Mouse (Mus musculus): ENCODE results near the gene Zfp710.
A peak's percentile ranks its signal among the peaks of the same experiment; 100 is the strongest.

The Zfp710 gene

GRCm38 (mm10) chr7:80057781-80058180, 33.2 kb downstream of the Zfp710 start:
- DNase-seq, result peak; percentile 50

- no peak for DNase-seq
Measured at GRCm38 (mm10) chr7:80058405-80059063, 33.9 kb downstream of the Zfp710 start.

DNA sequence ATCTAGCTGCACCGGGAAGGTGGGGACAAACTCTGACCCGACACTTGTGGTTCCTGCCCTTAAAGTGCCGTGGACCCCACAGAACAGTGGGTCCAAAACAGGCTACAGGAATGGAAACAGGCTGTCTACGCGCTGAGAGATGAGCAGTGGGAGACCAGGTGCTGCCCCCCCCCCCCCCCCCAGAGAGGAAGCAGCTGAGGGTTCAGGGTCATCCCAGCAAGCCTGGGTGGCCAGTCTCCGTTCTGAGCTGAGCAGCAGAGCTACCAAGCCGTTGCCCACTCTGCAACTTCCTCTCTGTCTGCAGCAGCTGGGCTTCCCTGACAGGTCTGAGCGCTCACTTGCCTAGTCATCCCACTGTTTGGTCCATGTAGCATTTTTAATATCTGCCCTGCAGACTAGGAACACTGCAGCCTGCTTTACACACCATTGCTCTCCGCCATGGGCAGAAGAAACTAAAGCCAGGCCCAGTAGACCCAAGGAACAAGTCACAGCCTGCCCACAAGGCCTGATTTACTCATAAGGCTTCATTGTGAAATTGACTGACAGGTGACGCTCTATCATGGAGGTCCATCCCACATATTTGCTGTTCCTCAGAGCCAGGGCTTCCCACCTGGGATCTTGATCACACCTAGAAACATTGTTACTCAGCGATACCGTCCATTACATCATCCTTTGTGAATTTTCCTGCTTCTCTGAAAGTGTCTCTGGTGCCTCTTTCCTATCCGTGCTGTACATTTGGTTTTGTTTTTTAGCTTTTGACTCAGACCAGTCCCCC, 34.6 kb downstream of the Zfp710 start:
- DNase-seq, result peak; percentile 47

DNA sequence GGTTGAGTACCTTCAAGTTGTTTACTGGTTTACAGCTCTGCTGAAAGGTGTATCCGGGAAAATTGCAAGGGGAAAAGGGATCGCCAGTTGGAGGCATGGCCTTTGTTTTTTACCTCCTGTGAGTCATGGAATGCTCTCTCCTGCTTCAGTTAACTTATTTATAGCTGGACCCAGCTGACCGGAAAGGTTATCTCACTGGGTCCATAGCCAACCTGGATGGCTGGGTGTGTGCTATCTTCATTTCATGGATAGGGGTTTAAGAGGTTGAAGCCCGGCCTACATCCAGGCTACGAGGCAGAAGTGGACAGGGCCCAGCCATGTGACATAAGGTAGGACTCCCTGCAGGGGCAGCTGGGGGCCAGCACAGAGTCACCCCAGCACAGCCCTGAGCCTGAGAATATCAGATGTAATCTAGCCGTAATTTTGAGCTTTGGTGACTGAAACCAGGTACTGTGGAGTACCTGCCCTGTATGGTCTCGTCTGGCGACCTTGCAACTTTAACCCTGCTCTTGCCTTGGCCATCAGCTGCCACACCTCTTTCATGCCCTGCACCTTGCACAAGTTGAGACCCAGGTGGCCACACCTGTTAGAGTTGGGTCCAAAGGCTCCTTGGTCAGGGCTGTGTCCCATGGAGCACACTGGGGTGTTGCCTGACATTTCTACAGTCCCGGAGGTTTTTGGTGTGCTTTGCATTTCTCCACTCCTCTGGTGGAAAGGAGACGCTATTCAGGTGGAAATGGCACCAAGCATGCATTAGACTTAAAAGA, 35.6 kb downstream of the Zfp710 start:
- peak; percentile 53 for DNase-seq

GRCm38 (mm10) chr7:80062083-80062826, 37.6 kb downstream of the Zfp710 start:
- no peak for DNase-seq

- no peak for DNase-seq
Measured at GRCm38 (mm10) chr7:80063244-80063643, 38.6 kb downstream of the Zfp710 start.

- no peak for DNase-seq
Measured at GRCm38 (mm10) chr7:80063902-80064736, 39.5 kb downstream of the Zfp710 start.

GRCm38 (mm10) chr7:80065250-80065649, 40.6 kb downstream of the Zfp710 start:
- no peak for DNase-seq

- no peak for DNase-seq
Measured at GRCm38 (mm10) chr7:80066675-80067455, 42.3 kb downstream of the Zfp710 start.

DNA sequence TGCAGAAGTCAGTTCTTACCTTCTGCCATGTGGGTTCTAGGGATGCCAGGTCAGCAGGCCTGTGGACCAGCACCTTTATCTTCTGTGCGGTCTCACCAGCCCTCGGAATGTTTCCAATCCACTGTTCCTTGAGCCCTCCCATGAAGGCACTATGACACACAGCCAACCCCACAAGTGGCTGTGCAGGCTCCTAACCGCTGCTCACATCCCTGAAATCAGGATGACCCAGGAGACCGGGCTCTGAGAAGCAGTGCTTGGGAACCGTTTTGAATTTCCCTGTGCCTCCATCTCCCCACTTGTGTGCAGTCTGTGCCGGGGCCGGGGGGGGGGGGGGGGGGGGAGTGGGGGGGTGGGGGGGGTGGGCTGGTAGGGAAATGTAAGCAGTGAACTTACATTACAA, 43.7 kb downstream of the Zfp710 start:
- DNase-seq, result no peak

DNA sequence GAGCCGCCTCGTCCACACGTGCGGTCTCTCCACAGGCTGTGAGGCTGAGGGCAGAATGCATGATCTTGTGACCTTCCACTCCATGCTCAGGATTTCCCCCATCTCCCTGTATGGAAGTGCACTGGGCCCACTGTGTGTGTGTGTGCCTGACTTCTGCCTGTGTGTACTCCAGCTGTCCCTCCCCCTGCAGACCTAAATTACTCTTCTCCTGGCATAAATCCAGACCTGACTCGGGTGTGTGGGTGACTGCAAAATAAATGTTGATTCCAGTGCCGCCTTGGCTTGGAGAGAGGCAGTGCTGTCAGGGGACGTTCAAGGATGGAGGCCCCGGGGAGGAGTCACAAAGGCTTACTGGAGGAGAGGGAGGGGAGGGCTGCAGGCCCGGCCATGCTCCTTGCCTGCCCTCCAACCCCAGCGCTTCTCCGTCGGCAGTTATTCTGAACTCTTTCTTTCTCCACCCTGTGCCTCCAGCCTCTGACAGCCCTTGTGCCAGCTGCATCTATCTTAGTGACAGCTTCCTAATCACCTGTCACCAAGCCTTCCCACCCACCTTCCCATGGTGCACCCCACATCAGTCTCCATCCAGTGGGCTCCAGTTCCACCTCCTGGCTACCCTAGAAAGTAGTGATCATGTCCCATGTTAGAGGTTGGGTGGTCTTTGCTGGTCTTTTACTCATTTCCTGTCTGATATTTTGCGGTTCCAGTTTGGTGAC, 45.2 kb downstream of the Zfp710 start:
- peak; percentile 73 for DNase-seq

- no peak for DNase-seq
Measured at GRCm38 (mm10) chr7:80071209-80071608, 46.6 kb downstream of the Zfp710 start.

GRCm38 (mm10) chr7:80072297-80072696, 47.7 kb downstream of the Zfp710 start:
- DNase-seq, result no peak

DNA sequence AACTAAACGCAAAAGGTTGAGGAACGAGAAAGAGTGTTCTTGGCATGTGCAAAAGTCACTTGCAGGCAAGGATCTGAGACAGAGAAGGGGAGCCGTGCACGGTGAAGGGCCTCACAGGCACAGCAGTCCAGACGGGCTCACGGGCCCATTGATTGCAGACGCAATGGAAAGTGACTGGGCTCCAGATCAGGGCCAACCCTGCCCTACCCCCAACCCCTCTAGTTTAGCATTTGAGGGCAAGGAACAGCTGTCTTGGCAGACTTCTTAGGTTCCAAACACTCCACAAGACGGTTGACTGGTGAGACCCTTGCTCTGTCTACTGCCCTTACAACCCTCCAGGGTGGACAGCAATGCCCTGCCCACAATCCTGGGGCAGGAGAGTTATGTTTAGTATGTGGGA, 48.9 kb downstream of the Zfp710 start:
- DNase-seq, result peak; percentile 54

- peak; percentile 56 for DNase-seq
Measured at GRCm38 (mm10) chr7:80074921-80075441, 50.4 kb downstream of the Zfp710 start.

DNA sequence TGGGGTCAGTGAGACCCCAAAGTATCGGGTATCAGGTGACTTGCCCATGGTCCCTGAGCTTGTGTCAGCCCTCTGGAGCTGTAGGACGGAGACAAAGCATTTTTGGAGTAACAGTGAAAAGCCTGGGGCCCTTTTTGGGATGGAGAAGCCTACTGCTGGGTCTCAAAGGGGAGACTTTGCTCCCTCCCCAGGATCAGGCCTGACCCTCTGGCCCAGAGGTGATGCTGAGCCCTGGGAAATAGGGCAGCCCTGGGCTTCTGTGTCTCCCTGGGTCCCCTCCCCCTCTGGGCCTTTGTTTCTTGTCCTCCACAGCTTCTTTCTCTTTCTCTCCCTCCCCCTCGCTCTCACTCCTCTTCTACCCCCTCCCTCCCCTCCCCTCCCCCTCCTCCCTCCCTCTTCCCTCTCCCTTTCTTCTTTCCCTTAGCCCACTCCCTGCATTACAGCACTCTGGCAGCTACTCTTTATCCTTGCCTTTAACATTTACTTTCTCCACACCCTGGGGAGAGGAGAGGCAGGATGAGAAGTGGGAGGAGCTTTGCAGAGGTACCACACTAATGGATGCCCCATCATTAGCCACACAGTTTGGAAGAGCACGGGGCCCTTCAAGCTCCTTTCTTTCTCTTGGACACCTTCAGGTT, 51.5 kb downstream of the Zfp710 start:
- DNase-seq, result no peak

- no peak for DNase-seq
Measured at GRCm38 (mm10) chr7:80076961-80077716, 52.5 kb downstream of the Zfp710 start.

DNA sequence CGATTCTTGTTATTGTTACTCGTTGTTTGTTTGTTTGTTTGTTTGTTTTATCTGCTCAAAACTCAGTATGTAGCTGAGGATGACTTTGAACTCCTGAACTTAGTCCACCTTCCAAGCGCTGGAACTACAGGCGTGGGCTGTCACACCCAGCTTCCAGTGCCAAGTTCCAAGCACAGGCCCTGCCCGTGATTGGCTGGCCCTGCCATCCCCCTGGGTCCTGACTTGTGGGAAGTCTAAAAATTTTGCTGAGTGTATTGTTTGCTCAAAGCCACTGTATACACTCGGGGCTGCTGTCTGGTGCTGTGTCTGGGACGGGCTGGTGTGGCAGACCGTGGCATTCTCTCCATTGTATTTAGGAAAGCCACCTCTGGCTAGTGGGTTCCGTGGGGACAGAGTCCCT, 53.2 kb downstream of the Zfp710 start:
- peak; percentile 62 for DNase-seq

DNA sequence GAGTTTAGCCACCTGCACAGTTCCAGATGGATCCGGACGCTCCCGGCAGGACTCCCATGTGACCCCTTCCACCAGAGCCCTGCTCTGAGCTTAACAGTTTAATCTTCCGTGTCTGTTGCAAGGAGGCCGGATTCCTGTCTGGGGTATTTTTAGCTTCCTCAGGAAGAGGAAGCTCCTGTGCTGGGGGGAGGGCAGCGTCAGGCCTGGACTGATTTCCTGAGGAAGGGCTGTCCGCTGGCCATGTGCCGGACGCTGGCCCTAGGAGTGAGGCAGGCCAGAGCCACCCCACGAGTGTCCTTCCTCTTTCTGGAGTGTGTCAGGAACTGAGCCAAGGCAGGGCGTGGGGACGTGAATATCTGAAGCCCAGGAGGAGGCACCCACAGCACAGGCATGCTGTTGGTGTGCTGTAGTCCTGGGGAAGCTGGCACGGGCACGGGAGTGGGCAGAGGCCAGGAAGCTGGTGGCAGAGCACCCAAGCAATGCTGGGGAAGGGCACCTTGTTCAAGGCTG, 54.2 kb downstream of the Zfp710 start:
- DNase-seq, result peak; percentile 93
